Mouse (Mus musculus): ENCODE measurements around the gene Ice2. TPM values are rescaled to one million over a fixed set of nuclear protein-coding genes. Genes with fewer than 3 reads are reported as not detected.

The Ice2 gene
- polyA plus RNA-seq, 1 experiment = 8.4 TPM

GRCm38 (mm10) chr9:69466098-69466497 is 68.4 kb downstream of the Ice2 start:
- no peak for DNase-seq
- no peak for TF ChIP-seq CTCF (IDR thresholded peaks at IDR 0.05; ENCODE audit: borderline replicate concordance, insufficient read depth, low read depth, low read length)
- no peak for TF ChIP-seq POLR2A (IDR thresholded peaks at IDR 0.05; ENCODE audit: borderline replicate concordance, insufficient read depth, low read length)
- Histone ChIP-seq H3K4me1 (ENCODE audit: control insufficient read depth, insufficient read depth, low read length) (no peaks in the 10 kb centered on the region), H3K27me3 (ENCODE audit: control insufficient read depth, insufficient read depth, low read length) (no peaks in the 10 kb centered on the region), H3K27ac (ENCODE audit: insufficient read depth, low read length) (no peak overlapping the region), H3K4me3 (replicated peaks; ENCODE audit: insufficient read depth, low read depth, low read length) (no peak overlapping the region)
- WGBS = 73% methylated on average over 4 of the region's 4 CpGs

GRCm38 (mm10) chr9:69467310-69467939 is 69.7 kb downstream of the Ice2 start:
- DNase-seq = no peak

GRCm38 (mm10) chr9:69468991-69469390 is 71.3 kb downstream of the Ice2 start:
- no peak for TF ChIP-seq POLR2A (IDR thresholded peaks at IDR 0.05; ENCODE audit: borderline replicate concordance, insufficient read depth, low read length)
- 31% methylated on average over 9 of the region's 9 CpGs for WGBS
- Histone ChIP-seq H3K27me3 (ENCODE audit: control insufficient read depth, insufficient read depth, low read length) (no peaks in the 10 kb centered on the region), H3K4me3 (replicated peaks; ENCODE audit: insufficient read depth, low read depth, low read length) (no peak overlapping the region), H3K27ac (ENCODE audit: insufficient read depth, low read length) (no peak overlapping the region), H3K4me1 (ENCODE audit: control insufficient read depth, insufficient read depth, low read length) (no peaks in the 10 kb centered on the region)
- no peak for DNase-seq

More at GRCm38 (mm10) chr9:69467310-69467939, 69.7 kb downstream of the Ice2 start:
- H3K4me3 ChIP-seq (replicated peaks; ENCODE audit: insufficient read depth, low read depth, low read length) = no peak overlapping the region
- WGBS = 75% methylated on average over 10 of the region's 10 CpGs
- H3K4me1 ChIP-seq (ENCODE audit: control insufficient read depth, insufficient read depth, low read length) = no peaks in the 10 kb centered on the region
- H3K27ac ChIP-seq (ENCODE audit: insufficient read depth, low read length) = no peak overlapping the region
- no peaks in the 10 kb centered on the region for H3K27me3 ChIP-seq (ENCODE audit: control insufficient read depth, insufficient read depth, low read length)
- TF ChIP-seq POLR2A (IDR thresholded peaks at IDR 0.05; ENCODE audit: borderline replicate concordance, insufficient read depth, low read length) (no peak), CTCF (IDR thresholded peaks at IDR 0.05; ENCODE audit: borderline replicate concordance, insufficient read depth, low read depth, low read length) (no peak)

- Histone ChIP-seq H3K4me1 (ENCODE audit: control insufficient read depth, insufficient read depth, low read length) (no peaks in the 10 kb centered on the region), H3K27ac (ENCODE audit: insufficient read depth, low read length) (no peak overlapping the region), H3K27me3 (ENCODE audit: control insufficient read depth, insufficient read depth, low read length) (no peaks in the 10 kb centered on the region), H3K4me3 (replicated peaks; ENCODE audit: insufficient read depth, low read depth, low read length) (no peak overlapping the region)
- no peak for DNase-seq
- 51% methylated on average over 5 of the region's 5 CpGs for WGBS
- TF ChIP-seq POLR2A (IDR thresholded peaks at IDR 0.05; ENCODE audit: borderline replicate concordance, insufficient read depth, low read length) = no peak
Observed at GRCm38 (mm10) chr9:69470362-69470761, 72.7 kb downstream of the Ice2 start.

GRCm38 (mm10) chr9:69470921-69471320 is 73.2 kb downstream of the Ice2 start:
- H3K27ac ChIP-seq (ENCODE audit: insufficient read depth, low read length) = no peak overlapping the region

GRCm38 (mm10) chr9:69472724-69473123 is 75.0 kb downstream of the Ice2 start:
- 52% methylated on average over 6 of the region's 6 CpGs for WGBS
- no peak for TF ChIP-seq CTCF (IDR thresholded peaks at IDR 0.05; ENCODE audit: borderline replicate concordance, insufficient read depth, low read depth, low read length)
- Histone ChIP-seq H3K4me1 (ENCODE audit: control insufficient read depth, insufficient read depth, low read length) (peaks cover 3% of the 10 kb centered on the region; the same call in 1 of the 2 replicates), H3K27me3 (ENCODE audit: control insufficient read depth, insufficient read depth, low read length) (no peaks in the 10 kb centered on the region), H3K4me3 (replicated peaks; ENCODE audit: insufficient read depth, low read depth, low read length) (no peak overlapping the region), H3K27ac (ENCODE audit: insufficient read depth, low read length) (no peak overlapping the region)
- DNase-seq = no peak

More at GRCm38 (mm10) chr9:69470921-69471320, 73.2 kb downstream of the Ice2 start:
- TF ChIP-seq CTCF (IDR thresholded peaks at IDR 0.05; ENCODE audit: borderline replicate concordance, insufficient read depth, low read depth, low read length) (no peak), POLR2A (IDR thresholded peaks at IDR 0.05; ENCODE audit: borderline replicate concordance, insufficient read depth, low read length) (no peak)
- WGBS = 23% methylated on average over 6 of the region's 6 CpGs
- no peak for DNase-seq
- Histone ChIP-seq H3K4me1 (ENCODE audit: control insufficient read depth, insufficient read depth, low read length) (no peaks in the 10 kb centered on the region), H3K27me3 (ENCODE audit: control insufficient read depth, insufficient read depth, low read length) (no peaks in the 10 kb centered on the region), H3K4me3 (replicated peaks; ENCODE audit: insufficient read depth, low read depth, low read length) (no peak overlapping the region)

- WGBS = 92% methylated on average over 6 of the region's 6 CpGs
- DNase-seq = no peak
Observed at GRCm38 (mm10) chr9:69475873-69476272, 78.2 kb downstream of the Ice2 start.

GRCm38 (mm10) chr9:69477195-69477823 is 79.6 kb downstream of the Ice2 start:
- no peak for TF ChIP-seq CTCF (IDR thresholded peaks at IDR 0.05; ENCODE audit: borderline replicate concordance, insufficient read depth, low read depth, low read length)
- TF ChIP-seq POLR2A (IDR thresholded peaks at IDR 0.05; ENCODE audit: borderline replicate concordance, insufficient read depth, low read length) = no peak
- Histone ChIP-seq H3K4me1 (ENCODE audit: control insufficient read depth, insufficient read depth, low read length) (peaks cover 3% of the 10 kb centered on the region; the same call in 1 of the 2 replicates), H3K27me3 (ENCODE audit: control insufficient read depth, insufficient read depth, low read length) (no peaks in the 10 kb centered on the region), H3K4me3 (replicated peaks; ENCODE audit: insufficient read depth, low read depth, low read length) (no peak overlapping the region), H3K27ac (ENCODE audit: insufficient read depth, low read length) (no peak overlapping the region)
- WGBS = 43% methylated on average over 14 of the region's 14 CpGs
- DNase-seq = no peak

More at GRCm38 (mm10) chr9:69475873-69476272, 78.2 kb downstream of the Ice2 start:
- TF ChIP-seq CTCF (IDR thresholded peaks at IDR 0.05; ENCODE audit: borderline replicate concordance, insufficient read depth, low read depth, low read length) (no peak), POLR2A (IDR thresholded peaks at IDR 0.05; ENCODE audit: borderline replicate concordance, insufficient read depth, low read length) (no peak)
- Histone ChIP-seq H3K4me1 (ENCODE audit: control insufficient read depth, insufficient read depth, low read length) (peaks cover 3% of the 10 kb centered on the region; the same call in 1 of the 2 replicates), H3K27ac (ENCODE audit: insufficient read depth, low read length) (no peak overlapping the region), H3K4me3 (replicated peaks; ENCODE audit: insufficient read depth, low read depth, low read length) (no peak overlapping the region), H3K27me3 (ENCODE audit: control insufficient read depth, insufficient read depth, low read length) (no peaks in the 10 kb centered on the region)
